Mouse (Mus musculus) myocyte (in vitro differentiated cells): ENCODE results near the gene Cul3. TPM values are rescaled to one million over a fixed set of nuclear protein-coding genes. Genes with fewer than 3 reads are reported as not detected.

ENCODE experiments used
- H3K27me3 ChIP-seq: one replicate; pipeline ENCODE4 v1.6.1; 2011; ENCODE audit not compliant: control insufficient read depth, insufficient read depth, insufficient read length
- H3K36me3 ChIP-seq: one replicate; pipeline ENCODE4 v1.6.1; 2011; ENCODE audit not compliant: control insufficient read depth, insufficient read depth
- H3K4me2 ChIP-seq: one replicate; pipeline ENCODE4 v1.6.1; 2011; ENCODE audit warnings: low read depth, control low read depth
- H3K4me3 ChIP-seq: one replicate; pipeline ENCODE4 v1.5.1; 2011; ENCODE audit warnings: mild to moderate bottlenecking, control low read depth, moderate library complexity
- H3K79me2 ChIP-seq: one replicate; pipeline ENCODE4 v1.6.1; 2011; ENCODE audit not compliant: control insufficient read depth, insufficient read depth
- H3ac ChIP-seq: one replicate; pipeline ENCODE4 v1.6.1; 2011; ENCODE audit not compliant: control insufficient read depth, insufficient read length
- CEBPB ChIP-seq: IDR thresholded peaks from 2 replicates; pipeline ENCODE4 v1.6.1; 2011; ENCODE audit warnings: mild to moderate bottlenecking, moderate library complexity; ENCODE audit not compliant: poor library complexity, insufficient read depth, severe bottlenecking
- E2F4 ChIP-seq: IDR thresholded peaks from one replicate; pipeline ENCODE4 v1.6.1; 2011; ENCODE audit warnings: mild to moderate bottlenecking, control low read depth, moderate library complexity; ENCODE audit not compliant: insufficient read depth
- MAX ChIP-seq: IDR thresholded peaks from one replicate; pipeline ENCODE4 v1.6.1; 2011; ENCODE audit warnings: low read depth, mild to moderate bottlenecking, control low read depth
- MYOD1 ChIP-seq, 3 experiments: IDR thresholded peaks; one replicate each; pipeline ENCODE4 v1.6.1; 2011; ENCODE audit warnings: control low read depth in 2 of 3, low read depth in 2 of 3, mild to moderate bottlenecking in 2 of 3, moderate library complexity in 1 of 3; ENCODE audit not compliant: insufficient read length in 2 of 3, control insufficient read depth in 1 of 3
- MYOG ChIP-seq, 3 experiments: IDR thresholded peaks; one replicate each; pipeline ENCODE4 v1.6.1; 2011; ENCODE audit warnings: control low read depth in 2 of 3, low read depth in 2 of 3, mild to moderate bottlenecking in 2 of 3; ENCODE audit not compliant: insufficient read length in 2 of 3, control insufficient read depth in 1 of 3, insufficient read depth in 1 of 3
- POLR2A ChIP-seq: IDR thresholded peaks from one replicate; pipeline ENCODE4 v1.6.1; 2011; ENCODE audit warnings: low read depth, mild to moderate bottlenecking, control low read depth, moderate library complexity; ENCODE audit not compliant: insufficient read length
- POLR2AphosphoS2 ChIP-seq: IDR thresholded peaks from one replicate; pipeline ENCODE4 v1.6.1; 2011; ENCODE audit warnings: low read depth, control low read depth; ENCODE audit not compliant: insufficient read length
- REST ChIP-seq: IDR thresholded peaks from one replicate; pipeline ENCODE4 v1.6.1; 2011; ENCODE audit warnings: mild to moderate bottlenecking, control low read depth, moderate library complexity; ENCODE audit not compliant: insufficient read depth, insufficient read length
- SRF ChIP-seq: IDR thresholded peaks from one replicate; pipeline ENCODE4 v1.6.1; 2011; ENCODE audit warnings: low read depth; ENCODE audit not compliant: control insufficient read depth, insufficient read length
- TCF12 ChIP-seq: IDR thresholded peaks from one replicate; pipeline ENCODE4 v1.6.1; 2011; ENCODE audit warnings: mild to moderate bottlenecking, control low read depth; ENCODE audit not compliant: poor library complexity, insufficient read depth, severe bottlenecking
- TCF3 ChIP-seq: IDR thresholded peaks from one replicate; pipeline ENCODE4 v1.6.1; 2011; ENCODE audit warnings: low read depth, control low read depth; ENCODE audit not compliant: insufficient read length
- USF1 ChIP-seq: IDR thresholded peaks from one replicate; pipeline ENCODE4 v1.6.1; 2011; ENCODE audit warnings: low read depth, mild to moderate bottlenecking, control low read depth, moderate library complexity
- polyA plus RNA-seq: library from polyadenylated mRNA; unstranded; fragments of >200 nt; fragmentation: generic; extraction: Trizol; gene quantifications from one replicate; pipeline ENCODE4 v1.2.1, GENCODE M21; 2012; ENCODE audit warnings: missing spikeins

The Cul3 gene
- polyA plus RNA-seq, 1 experiment, result 36.2 TPM

DNA sequence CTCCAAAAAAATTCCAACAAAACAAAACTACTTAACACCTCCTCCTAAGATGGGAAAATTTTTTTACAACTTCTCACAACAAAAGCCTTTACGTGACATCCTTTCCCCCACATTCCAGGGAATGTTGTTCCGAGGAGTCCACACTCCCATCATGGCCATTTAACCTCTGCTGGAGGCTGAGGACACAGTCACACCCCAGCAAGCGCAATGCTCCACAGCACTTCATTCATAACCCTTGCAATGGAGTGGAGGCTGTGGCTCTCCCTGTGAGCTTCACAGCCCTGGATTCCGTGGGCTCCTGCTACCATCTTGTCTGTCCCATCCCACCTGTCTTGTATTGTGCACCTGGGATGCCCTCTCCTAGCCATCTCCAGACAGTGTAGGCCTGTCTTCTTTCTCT lies 81.6 kb downstream of the Cul3 start:
- H3K4me2 ChIP-seq, result no peak overlapping the region
- peaks cover 3% of the 10 kb centered on the region for H3K36me3 ChIP-seq
- H3ac ChIP-seq, result no peak overlapping the region
- no peaks in the 10 kb centered on the region for H3K27me3 ChIP-seq
- no peak overlapping the region for H3K4me3 ChIP-seq
- TF ChIP-seq CEBPB, result no peak
- no peak for TF ChIP-seq USF1
- TF ChIP-seq POLR2AphosphoS2, result peak; percentile 53
- no peak for TF ChIP-seq TCF12
- no peaks in the 10 kb centered on the region for H3K79me2 ChIP-seq

DNA sequence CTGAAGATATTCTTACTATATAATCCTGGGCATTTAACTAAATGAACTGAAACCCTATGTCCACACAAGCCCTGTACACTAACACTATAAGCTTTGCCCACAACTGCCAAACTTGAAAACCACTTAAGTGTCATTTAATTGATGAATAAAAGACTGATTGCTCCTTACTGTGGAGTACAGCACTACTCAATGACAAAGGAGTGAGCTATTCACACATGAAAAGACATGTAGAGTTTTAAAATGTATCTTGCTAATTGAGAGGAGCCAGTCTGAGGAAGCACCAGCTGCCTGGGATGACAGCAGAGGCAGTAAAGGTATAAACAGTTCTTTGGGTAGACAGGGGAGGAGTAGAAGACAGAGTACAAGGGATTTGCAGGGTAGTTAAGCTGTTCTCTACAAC lies 87.0 kb downstream of the Cul3 start:
- Histone ChIP-seq H3ac (no peak overlapping the region), H3K4me3 (no peak overlapping the region), H3K27me3 (no peaks in the 10 kb centered on the region), H3K79me2 (no peaks in the 10 kb centered on the region), H3K4me2 (no peak overlapping the region), H3K36me3 (no peaks in the 10 kb centered on the region)
- TF ChIP-seq MYOD1 (IDR thresholded peaks at IDR 0.05; ENCODE audit: control insufficient read depth in 1 of 3, insufficient read length in 2 of 3, low read depth in 2 of 3) (no peak), TCF12 (no peak), USF1 (no peak), SRF (no peak), CEBPB (no peak), TCF3 (no peak), POLR2AphosphoS2 (no peak), POLR2A (no peak), E2F4 (no peak), MAX (no peak), REST (no peak), MYOG (IDR thresholded peaks at IDR 0.05; ENCODE audit: control insufficient read depth in 1 of 3, insufficient read depth in 1 of 3, insufficient read length in 2 of 3, low read depth in 2 of 3) (no peak)

DNA sequence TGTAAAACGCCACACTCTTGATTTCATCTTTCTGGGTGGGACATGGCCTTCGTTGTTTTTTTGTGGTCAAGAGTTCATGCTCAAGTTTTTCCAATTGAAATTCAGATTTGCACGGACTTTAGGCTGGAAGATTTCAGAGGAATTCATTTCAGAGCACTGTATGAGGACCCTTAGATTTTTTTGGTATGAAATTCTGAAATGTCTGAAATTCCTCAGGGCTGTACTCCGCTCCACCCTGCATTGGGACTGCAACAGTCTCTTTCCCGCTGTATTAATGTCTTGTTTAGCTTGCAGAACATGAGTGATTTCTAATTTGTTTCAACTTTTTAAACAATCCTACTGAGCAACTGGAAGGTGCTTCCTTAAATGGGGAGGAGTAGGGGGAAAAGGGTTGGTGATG lies 90.0 kb downstream of the Cul3 start:
- H3K79me2 ChIP-seq, result no peaks in the 10 kb centered on the region
- no peak overlapping the region for H3ac ChIP-seq
- TF ChIP-seq USF1 (no peak), TCF3 (no peak), MAX (no peak), E2F4 (no peak), POLR2A (no peak), SRF (no peak), POLR2AphosphoS2 (no peak), CEBPB (no peak), MYOD1 (IDR thresholded peaks at IDR 0.05; ENCODE audit: control insufficient read depth in 1 of 3, insufficient read length in 2 of 3, low read depth in 2 of 3) (no peak), REST (no peak), TCF12 (no peak), MYOG (IDR thresholded peaks at IDR 0.05; ENCODE audit: control insufficient read depth in 1 of 3, insufficient read depth in 1 of 3, insufficient read length in 2 of 3, low read depth in 2 of 3) (no peak)
- no peak overlapping the region for H3K4me2 ChIP-seq
- H3K36me3 ChIP-seq, result no peaks in the 10 kb centered on the region
- no peak overlapping the region for H3K4me3 ChIP-seq
- H3K27me3 ChIP-seq, result no peaks in the 10 kb centered on the region

DNA sequence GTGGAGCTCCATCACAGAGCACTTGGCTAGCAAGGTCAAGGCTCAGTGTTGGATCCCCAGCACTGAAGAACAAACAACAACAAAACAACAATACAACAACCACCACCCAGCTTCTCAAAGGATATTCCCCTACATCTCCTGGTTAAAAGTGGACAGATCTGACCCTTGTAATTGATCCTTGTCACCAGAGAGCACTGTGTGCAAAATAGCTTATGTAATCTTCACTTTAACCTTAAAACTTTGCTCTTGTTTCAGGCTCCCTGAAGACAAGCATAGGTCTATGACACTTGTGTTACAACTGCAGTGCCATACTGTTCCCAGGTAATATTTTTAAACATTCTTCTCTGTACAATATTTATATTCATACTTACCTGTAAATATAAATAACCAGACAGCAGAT lies 93.1 kb downstream of the Cul3 start:
- H3K4me3 ChIP-seq, result no peak overlapping the region
- H3K79me2 ChIP-seq, result no peaks in the 10 kb centered on the region
- no peaks in the 10 kb centered on the region for H3K27me3 ChIP-seq
- H3K36me3 ChIP-seq, result no peaks in the 10 kb centered on the region
- TF ChIP-seq MAX (no peak), TCF3 (no peak), POLR2AphosphoS2 (no peak), E2F4 (no peak), REST (no peak), MYOD1 (IDR thresholded peaks at IDR 0.05; ENCODE audit: control insufficient read depth in 1 of 3, insufficient read length in 2 of 3, low read depth in 2 of 3) (no peak), POLR2A (no peak), USF1 (no peak), TCF12 (no peak), CEBPB (no peak), SRF (no peak), MYOG (IDR thresholded peaks at IDR 0.05; ENCODE audit: control insufficient read depth in 1 of 3, insufficient read depth in 1 of 3, insufficient read length in 2 of 3, low read depth in 2 of 3) (no peak)
- H3ac ChIP-seq, result no peak overlapping the region
- no peak overlapping the region for H3K4me2 ChIP-seq

DNA sequence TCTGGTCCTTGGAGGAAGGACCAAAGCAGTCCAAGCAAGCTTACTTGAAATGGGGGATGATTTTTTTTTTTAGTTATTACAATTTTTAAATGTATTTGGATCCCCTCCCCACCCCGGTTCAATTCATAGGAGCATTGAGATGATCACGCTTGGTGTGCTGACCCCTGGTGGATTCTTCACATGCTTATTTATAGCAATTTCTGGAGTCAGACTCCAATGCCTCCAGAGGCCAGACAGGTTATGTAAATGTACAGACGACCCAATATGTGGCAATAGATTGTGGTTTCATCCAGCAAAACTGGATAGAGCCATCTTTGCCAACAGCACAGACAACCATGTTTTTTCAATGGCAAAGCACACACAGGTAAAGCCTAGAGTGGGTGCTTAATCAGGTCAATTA lies 96.2 kb downstream of the Cul3 start:
- Histone ChIP-seq H3K36me3 (no peaks in the 10 kb centered on the region), H3K4me3 (no peak overlapping the region), H3ac (no peak overlapping the region), H3K79me2 (no peaks in the 10 kb centered on the region), H3K27me3 (no peaks in the 10 kb centered on the region), H3K4me2 (no peak overlapping the region)
- TF ChIP-seq REST, result no peak
- TF ChIP-seq MYOD1 (IDR thresholded peaks at IDR 0.05; ENCODE audit: control insufficient read depth in 1 of 3, insufficient read length in 2 of 3, low read depth in 2 of 3), result no peak
- no peak for TF ChIP-seq MAX
